Mouse (Mus musculus) thymus, postnatal 10 days (tissue): ENCODE results near the gene Tpsb2.

Experiments
- DNase-seq, 2 experiments: peaks; one replicate each; pipeline ENCODE4 v3.0.0; 2021; ENCODE audit warnings: low spot score in 2 of 2

Gene Tpsb2

DNA sequence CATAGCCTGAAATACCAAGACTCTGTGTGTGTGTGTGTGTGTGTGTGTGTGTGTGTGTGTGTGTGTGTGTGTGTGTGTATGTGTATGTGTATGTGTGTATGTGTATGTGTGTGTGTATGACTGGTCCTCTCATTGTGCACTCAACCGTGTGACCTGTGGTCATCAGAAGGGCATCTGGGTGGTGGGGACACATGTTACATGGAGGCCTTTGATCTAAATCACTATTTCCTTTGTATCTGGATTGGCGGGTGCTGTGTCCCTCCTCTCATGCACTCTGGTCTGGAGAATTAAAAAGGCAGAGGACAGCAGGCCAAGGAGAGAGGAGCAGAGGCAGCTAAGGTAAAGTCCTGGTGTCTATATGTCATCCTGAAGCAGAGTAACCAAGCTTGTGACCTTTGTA is at the start of gene Tpsb2:
TSS of gene Tpsb2 (plus strand) at position 301 of the 400 bp plus-strand sequence.
- DNase-seq = no peak

DNA sequence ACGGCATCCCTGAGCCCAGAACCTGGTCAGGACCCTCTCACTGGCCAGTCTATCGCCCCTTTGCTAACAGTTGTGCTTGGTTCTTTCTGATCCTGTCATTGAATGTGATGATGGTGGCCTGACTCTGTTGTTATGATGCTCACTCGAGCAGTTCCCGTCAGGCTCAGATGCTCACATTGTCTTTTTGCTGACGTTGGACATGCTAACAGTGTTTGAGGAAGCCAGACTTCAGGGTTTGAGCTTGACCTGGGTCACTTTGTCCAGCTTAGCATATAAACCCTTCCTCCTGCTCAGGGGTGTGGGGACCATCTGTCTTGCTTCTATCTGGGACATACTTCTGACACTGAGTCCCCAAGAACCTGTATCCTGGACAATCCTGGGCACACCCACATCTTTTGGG is 47.8 kb upstream of the Tpsb2 start, which contains the start of gene Prss29:
TSS of gene Prss29 (plus strand) at position 301 of the 400 bp plus-strand sequence.
- no peak for DNase-seq

GRCm38 (mm10) chr17:25320819-25321218 is 45.3 kb upstream of the Tpsb2 start:
- no peak for DNase-seq

- no peak for DNase-seq
Measured at GRCm38 (mm10) chr17:25322930-25323329, 43.2 kb upstream of the Tpsb2 start.

GRCm38 (mm10) chr17:25332321-25332720 is 33.8 kb upstream of the Tpsb2 start:
- no peak for DNase-seq

- DNase-seq = peak; percentile 10 to 66
Measured at GRCm38 (mm10) chr17:25333943-25334342, 32.2 kb upstream of the Tpsb2 start.

DNA sequence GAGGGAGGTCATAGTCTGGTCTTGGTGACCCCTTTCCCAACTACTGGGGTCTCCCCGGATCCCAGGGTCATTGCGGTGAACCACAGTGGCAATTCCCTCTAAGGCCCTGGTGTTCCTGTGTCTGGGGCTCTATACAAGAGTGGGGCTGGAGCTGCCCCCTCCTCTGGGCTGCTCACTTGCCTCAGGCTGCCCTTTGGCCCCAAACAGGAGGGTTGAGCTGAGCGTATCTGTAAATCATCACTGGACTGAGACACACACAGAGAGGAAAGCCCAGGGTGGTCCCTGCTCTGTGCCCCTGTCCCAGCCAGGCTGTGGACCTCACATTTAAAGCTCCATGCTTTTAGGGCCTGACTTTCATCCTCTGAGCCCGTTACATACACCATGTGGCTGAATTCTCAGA is 27.9 kb upstream of the Tpsb2 start:
- no peak for DNase-seq

GRCm38 (mm10) chr17:25340003-25340402 is 26.1 kb upstream of the Tpsb2 start:
- no peak for DNase-seq

DNA sequence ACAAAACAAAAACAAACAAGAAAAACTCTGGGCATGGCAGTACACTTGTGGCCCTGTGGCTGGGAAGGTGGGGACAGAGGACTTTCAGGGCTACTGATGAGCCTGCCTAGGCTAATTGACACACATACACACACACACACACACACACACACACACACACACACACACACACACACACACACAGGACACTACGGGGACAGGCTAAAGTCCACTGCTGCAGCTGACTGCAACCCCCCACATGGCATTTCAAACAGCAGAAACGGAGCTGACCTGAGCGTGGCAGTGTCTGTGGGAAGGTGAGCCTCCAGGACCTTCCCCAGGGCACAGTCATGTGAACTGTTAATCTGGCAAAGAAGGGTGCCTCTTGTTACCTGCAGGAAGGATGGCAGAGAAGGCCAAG is 24.6 kb upstream of the Tpsb2 start:
- no peak for DNase-seq

GRCm38 (mm10) chr17:25345462-25345861 is 20.6 kb upstream of the Tpsb2 start, which contains the start of gene Tpsab1:
Gene Tpsab1, minus strand, starts transcription at chr17:25345562.
- no peak for DNase-seq

DNA sequence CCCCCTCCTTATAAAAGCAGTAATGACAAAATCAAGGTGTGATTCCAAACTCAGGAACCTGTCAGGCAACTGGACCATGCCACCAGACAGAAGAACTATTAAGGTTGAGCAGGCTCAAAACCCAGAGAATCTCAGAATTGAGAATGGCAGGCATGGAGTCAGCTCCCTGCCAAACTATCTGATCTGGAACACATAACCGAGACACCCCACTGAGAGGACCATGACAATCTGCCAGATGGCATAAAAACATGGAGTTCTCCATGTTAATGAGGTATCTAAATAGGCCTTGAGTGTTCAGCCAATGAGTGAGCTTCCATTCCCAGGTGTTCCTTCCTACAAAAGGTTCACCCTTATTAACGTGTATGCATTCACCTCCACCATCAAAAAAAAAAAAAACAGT is 4.8 kb upstream of the Tpsb2 start:
- DNase-seq = no peak

GRCm38 (mm10) chr17:25363726-25364125 is 2.4 kb upstream of the Tpsb2 start:
- peak in 1 of 2 experiments; percentile 40 for DNase-seq

DNA sequence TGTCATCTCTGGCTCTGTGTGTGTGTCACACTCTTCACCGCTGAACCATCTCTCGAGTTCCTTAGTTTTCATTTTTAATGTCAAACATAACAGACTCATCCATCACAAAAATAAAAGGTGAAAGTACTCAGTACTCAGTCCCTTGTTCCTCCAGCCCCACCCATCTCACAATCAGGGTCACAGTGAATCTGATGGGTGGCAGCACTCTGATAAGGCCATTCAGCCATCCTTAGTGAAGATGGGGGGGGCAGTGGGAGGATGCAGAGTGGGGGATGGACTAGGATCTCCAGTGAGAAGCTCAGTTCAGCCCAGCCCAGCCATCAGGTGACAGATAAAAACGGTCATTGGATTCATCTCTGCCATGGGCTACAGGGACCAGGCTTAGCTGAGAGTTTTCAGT is 2.9 kb downstream of the Tpsb2 start, which contains the start of gene Tpsg1:
TSS of gene Tpsg1 (plus strand) at position 301 of the 400 bp plus-strand sequence.
- no peak for DNase-seq

- no peak for DNase-seq
Measured at GRCm38 (mm10) chr17:25372491-25372890, 6.4 kb downstream of the Tpsb2 start.

DNA sequence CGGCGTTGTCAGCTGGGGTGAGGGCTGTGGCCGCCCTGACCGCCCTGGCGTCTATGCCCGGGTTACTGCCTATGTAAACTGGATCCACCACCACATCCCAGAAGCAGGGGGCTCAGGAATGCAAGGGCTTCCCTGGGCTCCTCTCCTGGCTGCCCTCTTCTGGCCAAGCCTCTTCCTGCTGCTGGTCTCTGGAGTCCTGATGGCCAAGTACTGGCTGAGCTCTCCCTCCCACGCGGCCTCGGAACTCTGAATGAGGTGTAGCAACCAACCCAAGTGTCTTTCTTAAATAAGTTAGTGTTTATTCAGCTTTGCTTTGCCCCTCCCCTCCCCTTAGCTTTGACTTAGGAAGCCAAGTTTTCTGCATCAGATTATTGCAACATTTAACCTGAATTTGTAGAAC is 7.9 kb downstream of the Tpsb2 start:
- DNase-seq = no peak

DNA sequence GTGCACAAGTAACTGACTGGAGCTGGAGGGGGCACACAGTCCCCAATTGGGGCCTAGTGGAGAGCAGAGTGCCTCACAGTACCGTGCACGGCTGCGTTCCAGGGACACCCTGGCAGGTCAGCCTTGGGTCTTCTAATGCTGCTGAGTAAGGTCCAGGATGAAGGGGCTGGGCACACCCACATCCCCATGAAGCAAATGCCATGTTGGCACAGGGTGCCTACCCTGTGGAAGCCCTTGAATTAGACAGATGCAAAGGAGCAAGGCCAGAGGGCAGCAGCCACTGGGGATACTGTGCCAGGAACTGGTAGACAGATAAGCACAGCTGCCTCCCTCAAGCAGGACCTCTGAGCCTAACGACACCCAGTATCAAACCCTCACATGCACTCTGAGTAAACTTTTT is 28.4 kb downstream of the Tpsb2 start:
- no peak for DNase-seq

DNA sequence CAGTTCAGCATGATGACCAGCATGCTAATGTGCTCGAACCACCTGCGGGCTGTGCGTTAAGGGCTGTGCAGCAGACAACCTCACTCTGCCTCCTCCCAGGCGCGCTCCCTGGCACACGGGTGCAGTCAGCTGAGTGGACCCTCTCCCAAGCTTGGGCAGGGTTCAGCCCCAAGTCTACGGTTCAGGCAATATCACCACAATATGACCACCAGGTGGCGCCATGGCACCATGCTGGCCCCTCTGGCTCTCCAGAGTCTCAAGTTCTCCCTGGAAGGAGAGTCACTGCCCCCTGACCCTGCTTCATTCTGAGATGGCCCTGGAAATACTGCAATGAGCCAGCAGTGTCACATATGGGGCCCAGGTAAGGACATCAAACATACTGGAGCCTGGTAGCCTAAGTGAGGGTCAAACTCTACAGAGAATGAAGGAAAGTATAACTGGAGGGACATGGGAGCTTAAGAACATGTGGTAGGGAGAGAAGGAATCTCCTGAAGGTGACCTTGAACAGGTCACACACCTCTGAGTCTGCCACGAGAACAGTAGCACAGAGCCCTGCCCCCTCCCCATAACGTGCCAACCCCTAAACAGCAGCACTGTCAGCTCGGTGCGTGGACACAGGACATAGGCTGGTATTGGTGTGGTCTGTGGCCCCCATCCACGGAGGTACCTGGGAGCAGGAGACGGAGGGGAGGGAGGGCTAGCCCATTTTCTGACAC is 31.9 kb downstream of the Tpsb2 start:
- peak; percentile 15 to 64 for DNase-seq

GRCm38 (mm10) chr17:25398520-25398838 is 32.4 kb downstream of the Tpsb2 start:
- DNase-seq = no peak

DNA sequence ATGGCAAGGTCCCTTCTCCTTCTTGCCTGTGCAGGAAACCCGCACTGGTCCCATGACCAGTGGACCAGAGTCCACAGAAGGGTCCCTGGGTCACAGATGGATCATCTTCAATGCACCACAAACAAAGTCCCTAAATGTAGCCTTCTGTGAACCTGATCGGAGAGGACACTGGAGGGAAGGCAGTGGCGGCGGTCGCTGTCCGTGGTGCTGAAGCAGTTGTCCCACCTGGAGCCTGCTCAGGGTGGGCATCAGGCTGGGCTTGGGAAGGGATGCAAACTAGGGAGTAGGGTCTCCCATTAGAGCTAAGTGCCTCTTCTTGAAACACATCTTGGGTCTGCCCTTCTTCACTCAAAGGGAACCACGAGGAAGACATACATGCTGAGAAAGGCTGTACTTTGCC is 34.3 kb downstream of the Tpsb2 start:
- DNase-seq = peak in 1 of 2 experiments; percentile 53

GRCm38 (mm10) chr17:25401491-25401890 is 35.4 kb downstream of the Tpsb2 start:
- no peak for DNase-seq

GRCm38 (mm10) chr17:25402224-25402623 is 36.1 kb downstream of the Tpsb2 start:
- no peak for DNase-seq

DNA sequence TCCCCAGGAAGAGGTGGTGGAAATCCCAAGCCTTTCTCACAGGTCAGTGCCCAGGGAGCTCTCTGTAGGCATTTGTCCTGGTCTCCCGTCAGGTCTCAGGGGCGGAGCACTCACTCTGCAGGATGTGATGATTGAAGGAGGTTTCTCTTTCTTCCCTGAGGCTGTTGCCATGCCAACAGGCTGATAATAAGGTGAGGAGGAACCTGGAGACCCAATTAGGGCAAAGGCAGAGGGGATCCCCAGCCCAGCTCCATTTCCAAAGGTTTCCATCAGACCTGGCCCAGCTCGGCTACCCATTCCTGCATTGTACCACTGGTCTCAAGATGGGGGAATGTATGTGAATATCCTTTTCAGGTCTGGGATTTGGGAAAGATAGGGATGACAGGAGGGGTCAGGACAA is 38.1 kb downstream of the Tpsb2 start:
- no peak for DNase-seq

DNA sequence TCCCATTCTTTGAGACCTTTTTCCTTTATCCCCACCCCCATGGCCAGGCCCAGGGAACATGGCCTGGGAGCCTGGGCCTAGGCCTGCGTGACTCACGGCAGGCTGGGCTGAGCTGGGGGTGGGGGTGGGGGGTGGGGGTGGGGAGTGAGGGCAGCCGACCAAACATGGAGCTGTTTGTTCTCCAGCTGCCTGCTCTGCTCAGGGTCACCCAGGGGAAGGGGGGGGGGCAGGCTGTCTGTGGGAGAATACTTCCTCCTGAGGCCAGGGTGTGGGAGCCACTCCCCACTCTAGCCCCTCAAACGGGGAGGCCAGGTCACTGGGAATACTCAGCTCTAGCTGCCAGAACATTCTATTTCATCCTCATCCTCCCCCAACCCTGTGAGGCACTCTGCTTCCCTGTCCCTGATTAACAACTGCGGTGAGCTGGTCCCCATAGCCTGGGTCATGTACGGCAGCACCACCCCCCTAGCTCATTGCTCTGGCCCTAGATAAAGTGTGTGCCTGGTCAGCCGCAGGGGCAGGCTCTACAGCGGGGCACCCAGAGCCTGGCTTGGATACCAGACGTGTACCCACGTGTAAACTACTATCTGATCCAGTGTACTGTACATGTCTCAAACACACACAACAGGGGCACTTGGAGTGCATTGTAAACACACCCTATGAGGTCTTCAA is 39.3 kb downstream of the Tpsb2 start:
- no peak for DNase-seq
